Mouse (Mus musculus): ENCODE measurements around the gene Olig3.

DNA sequence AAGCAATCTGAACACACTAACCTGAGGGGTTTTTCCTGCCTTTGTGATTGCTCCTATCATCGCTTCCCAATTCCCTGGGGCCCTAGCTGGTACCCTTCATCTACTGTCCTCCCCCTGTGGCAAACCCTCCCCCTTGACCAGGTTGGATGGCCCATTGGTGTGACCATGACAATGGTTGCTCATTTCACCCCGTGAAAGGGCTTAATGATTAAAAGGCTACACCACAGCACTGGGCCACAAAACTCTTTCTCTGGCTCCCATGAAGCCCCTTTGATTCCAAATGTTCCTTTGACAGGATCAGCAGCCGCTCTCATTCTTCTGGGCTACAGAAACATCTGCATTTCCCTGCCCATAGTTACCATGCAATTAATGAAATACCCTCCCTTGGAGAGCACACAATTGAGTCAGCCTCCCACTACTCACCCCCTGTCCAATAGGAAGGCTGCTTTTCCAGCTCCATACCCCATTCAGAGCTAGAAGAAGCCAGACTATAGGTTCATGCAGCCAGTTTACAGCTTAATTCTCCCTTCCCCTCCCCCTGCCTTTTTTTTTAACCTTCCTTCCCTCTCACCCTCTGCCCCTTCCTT, 27.0 kb upstream of the Olig3 start:
- TF ChIP-seq CTCF (IDR thresholded peaks at IDR 0.05; ENCODE audit: control insufficient read depth, insufficient read depth, insufficient replicate concordance, low read depth, low read length) (no peak), POLR2A (IDR thresholded peaks at IDR 0.05; ENCODE audit: control insufficient read depth, low read depth, low read length) (no peak)
